Mouse (Mus musculus) myocyte (in vitro differentiated cells): ENCODE results near the gene Tomt. TPM values are rescaled to one million over a fixed set of nuclear protein-coding genes. Genes with fewer than 3 reads are reported as not detected.
A peak's percentile ranks its signal among the peaks of the same experiment; 100 is the strongest.

ENCODE experiments used
- H3K27me3 ChIP-seq: one replicate; pipeline ENCODE4 v1.6.1; 2011; ENCODE audit not compliant: control insufficient read depth, insufficient read depth, insufficient read length
- H3K36me3 ChIP-seq: one replicate; pipeline ENCODE4 v1.6.1; 2011; ENCODE audit not compliant: control insufficient read depth, insufficient read depth
- H3K4me2 ChIP-seq: one replicate; pipeline ENCODE4 v1.6.1; 2011; ENCODE audit warnings: low read depth, control low read depth
- H3K4me3 ChIP-seq: one replicate; pipeline ENCODE4 v1.5.1; 2011; ENCODE audit warnings: mild to moderate bottlenecking, control low read depth, moderate library complexity
- H3K79me2 ChIP-seq: one replicate; pipeline ENCODE4 v1.6.1; 2011; ENCODE audit not compliant: control insufficient read depth, insufficient read depth
- H3ac ChIP-seq: one replicate; pipeline ENCODE4 v1.6.1; 2011; ENCODE audit not compliant: control insufficient read depth, insufficient read length
- CEBPB ChIP-seq: IDR thresholded peaks from 2 replicates; pipeline ENCODE4 v1.6.1; 2011; ENCODE audit warnings: mild to moderate bottlenecking, moderate library complexity; ENCODE audit not compliant: poor library complexity, insufficient read depth, severe bottlenecking
- E2F4 ChIP-seq: IDR thresholded peaks from one replicate; pipeline ENCODE4 v1.6.1; 2011; ENCODE audit warnings: mild to moderate bottlenecking, control low read depth, moderate library complexity; ENCODE audit not compliant: insufficient read depth
- MAX ChIP-seq: IDR thresholded peaks from one replicate; pipeline ENCODE4 v1.6.1; 2011; ENCODE audit warnings: low read depth, mild to moderate bottlenecking, control low read depth
- MYOD1 ChIP-seq, 3 experiments: IDR thresholded peaks; one replicate each; pipeline ENCODE4 v1.6.1; 2011; ENCODE audit warnings: control low read depth in 2 of 3, low read depth in 2 of 3, mild to moderate bottlenecking in 2 of 3, moderate library complexity in 1 of 3; ENCODE audit not compliant: insufficient read length in 2 of 3, control insufficient read depth in 1 of 3
- MYOG ChIP-seq, 3 experiments: IDR thresholded peaks; one replicate each; pipeline ENCODE4 v1.6.1; 2011; ENCODE audit warnings: control low read depth in 2 of 3, low read depth in 2 of 3, mild to moderate bottlenecking in 2 of 3; ENCODE audit not compliant: insufficient read length in 2 of 3, control insufficient read depth in 1 of 3, insufficient read depth in 1 of 3
- POLR2A ChIP-seq: IDR thresholded peaks from one replicate; pipeline ENCODE4 v1.6.1; 2011; ENCODE audit warnings: low read depth, mild to moderate bottlenecking, control low read depth, moderate library complexity; ENCODE audit not compliant: insufficient read length
- POLR2AphosphoS2 ChIP-seq: IDR thresholded peaks from one replicate; pipeline ENCODE4 v1.6.1; 2011; ENCODE audit warnings: low read depth, control low read depth; ENCODE audit not compliant: insufficient read length
- REST ChIP-seq: IDR thresholded peaks from one replicate; pipeline ENCODE4 v1.6.1; 2011; ENCODE audit warnings: mild to moderate bottlenecking, control low read depth, moderate library complexity; ENCODE audit not compliant: insufficient read depth, insufficient read length
- SRF ChIP-seq: IDR thresholded peaks from one replicate; pipeline ENCODE4 v1.6.1; 2011; ENCODE audit warnings: low read depth; ENCODE audit not compliant: control insufficient read depth, insufficient read length
- TCF12 ChIP-seq: IDR thresholded peaks from one replicate; pipeline ENCODE4 v1.6.1; 2011; ENCODE audit warnings: mild to moderate bottlenecking, control low read depth; ENCODE audit not compliant: poor library complexity, insufficient read depth, severe bottlenecking
- TCF3 ChIP-seq: IDR thresholded peaks from one replicate; pipeline ENCODE4 v1.6.1; 2011; ENCODE audit warnings: low read depth, control low read depth; ENCODE audit not compliant: insufficient read length
- USF1 ChIP-seq: IDR thresholded peaks from one replicate; pipeline ENCODE4 v1.6.1; 2011; ENCODE audit warnings: low read depth, mild to moderate bottlenecking, control low read depth, moderate library complexity
- polyA plus RNA-seq: library from polyadenylated mRNA; unstranded; fragments of >200 nt; fragmentation: generic; extraction: Trizol; gene quantifications from one replicate; pipeline ENCODE4 v1.2.1, GENCODE M21; 2012; ENCODE audit warnings: missing spikeins

The Tomt gene
- polyA plus RNA-seq, 1 experiment, result 0.06 TPM

DNA sequence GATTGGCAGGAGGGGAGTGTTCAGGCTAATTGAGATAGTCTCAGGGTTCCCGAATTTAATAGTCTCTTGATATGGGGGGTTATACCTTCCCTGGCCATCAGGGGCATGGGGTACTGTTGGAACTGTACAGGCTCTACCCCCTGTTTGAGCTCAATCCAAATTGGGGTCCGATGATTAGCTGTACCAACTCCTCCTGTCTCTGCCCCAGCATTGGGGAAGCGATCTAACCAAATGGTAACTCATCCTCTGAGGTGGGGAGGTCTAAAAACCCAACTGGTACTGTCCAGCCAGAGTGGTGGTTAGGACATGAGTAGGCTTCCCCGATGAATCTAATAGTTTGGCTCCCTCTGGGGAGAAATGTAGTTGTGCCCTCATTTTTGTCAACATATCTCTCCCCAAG, 30.8 kb upstream of the Tomt start:
- TF ChIP-seq POLR2AphosphoS2 (no peak), POLR2A (no peak), SRF (no peak), TCF3 (no peak), MAX (no peak), CEBPB (no peak)
- Histone ChIP-seq H3K79me2 (peaks cover 91% of the 10 kb centered on the region), H3K4me2 (no peak overlapping the region), H3K27me3 (no peaks in the 10 kb centered on the region), H3K36me3 (no peaks in the 10 kb centered on the region), H3ac (no peak overlapping the region), H3K4me3 (no peak overlapping the region)

DNA sequence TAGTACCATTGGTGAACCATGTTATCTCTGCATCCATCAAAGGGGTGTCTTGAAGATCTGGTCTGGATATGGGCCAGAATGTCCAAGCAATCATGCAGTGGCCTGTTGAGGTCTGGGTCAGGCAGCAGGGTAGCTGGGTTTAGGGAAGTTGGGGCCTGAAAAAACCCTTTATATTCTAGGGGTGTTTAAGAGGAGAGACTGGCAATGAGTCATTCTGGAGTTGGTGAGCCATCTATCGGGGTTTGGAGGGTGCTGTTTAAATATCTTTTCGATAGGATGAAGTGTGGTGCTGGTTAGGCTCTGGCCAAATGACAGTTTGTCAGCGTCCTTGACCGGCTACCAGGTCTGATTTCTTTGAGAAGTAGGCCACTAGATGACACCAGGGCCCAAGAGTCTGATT, 29.8 kb upstream of the Tomt start:
- Histone ChIP-seq H3K79me2 (peaks cover 80% of the 10 kb centered on the region), H3K4me2 (peak overlapping the region; percentile 73), H3K27me3 (no peaks in the 10 kb centered on the region), H3ac (no peak overlapping the region), H3K4me3 (no peak overlapping the region), H3K36me3 (no peaks in the 10 kb centered on the region)
- TF ChIP-seq POLR2AphosphoS2 (no peak), SRF (no peak), MYOG (IDR thresholded peaks at IDR 0.05; ENCODE audit: control insufficient read depth in 1 of 3, insufficient read depth in 1 of 3, insufficient read length in 2 of 3, low read depth in 2 of 3) (no peak), E2F4 (no peak), REST (no peak), CEBPB (no peak), TCF12 (no peak), MAX (no peak), USF1 (no peak), TCF3 (no peak)

DNA sequence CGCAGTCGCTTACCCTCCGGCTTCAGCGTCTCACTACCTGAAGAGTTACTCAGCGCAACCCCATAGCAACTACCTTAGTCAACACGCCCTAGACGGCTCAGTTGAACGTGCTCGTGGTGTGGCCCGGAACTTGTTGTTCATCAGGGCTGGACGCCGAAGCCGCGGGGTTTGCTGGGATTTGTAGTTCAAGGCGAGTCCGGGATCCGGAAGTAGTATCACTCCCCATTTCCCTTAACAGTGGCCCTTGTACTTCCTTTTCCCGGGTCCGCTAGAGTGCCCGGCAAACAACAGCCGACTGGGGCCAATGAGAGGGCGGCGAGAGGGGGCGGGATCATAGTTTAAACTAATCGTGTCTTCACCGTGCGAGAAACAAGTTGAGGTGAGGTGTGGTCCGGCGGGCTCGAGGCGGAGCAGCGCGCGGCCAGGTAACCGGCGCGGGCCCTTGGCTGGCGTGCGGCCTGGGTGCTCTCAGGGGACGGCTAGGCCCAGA, 27.6 kb upstream of the Tomt start, which contains the start of the genes Lrrc51 and Numa1:
Gene Lrrc51 (minus strand): TSS at position 145 of the 490 bp plus-strand sequence.
Gene Numa1 (plus strand): TSS at position 361 of the 490 bp plus-strand sequence.
- no peak for TF ChIP-seq CEBPB
- peak; percentile 66 for TF ChIP-seq POLR2AphosphoS2
- peak; percentile 66 for TF ChIP-seq E2F4
- peak; percentile 64 for TF ChIP-seq POLR2A
- Histone ChIP-seq H3K27me3 (no peaks in the 10 kb centered on the region), H3K4me3 (peak within 1 kb of the TSS; percentile 76), H3ac (peak within 1 kb of the TSS; percentile 93), H3K36me3 (no peaks in the 10 kb centered on the region), H3K79me2 (peaks cover 63% of the 10 kb centered on the region), H3K4me2 (peak within 1 kb of the TSS; percentile 75)

DNA sequence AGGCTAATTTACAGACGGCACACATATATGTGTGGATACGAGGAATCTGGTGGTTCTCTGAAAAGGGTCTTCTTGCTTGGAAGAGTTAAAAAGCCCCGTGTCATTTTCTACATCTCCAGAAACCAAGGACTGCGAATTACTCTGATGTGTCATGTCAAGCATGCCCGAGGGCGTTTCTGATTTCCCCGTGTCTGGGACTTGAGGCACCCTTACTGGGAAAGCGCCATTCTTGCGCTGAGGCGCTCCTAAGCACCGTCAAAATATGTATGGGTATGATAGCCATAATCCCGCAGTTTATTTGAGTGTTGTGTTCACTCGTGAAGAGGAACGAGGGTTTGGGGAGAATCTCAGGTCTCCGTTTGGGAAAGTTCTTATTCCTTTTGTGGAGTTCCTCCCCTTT, 27.1 kb upstream of the Tomt start:
- H3K4me3 ChIP-seq, result peak overlapping the region; percentile 76
- no peaks in the 10 kb centered on the region for H3K27me3 ChIP-seq
- H3K79me2 ChIP-seq, result peaks cover 58% of the 10 kb centered on the region
- peak overlapping the region; percentile 75 for H3K4me2 ChIP-seq
- no peaks in the 10 kb centered on the region for H3K36me3 ChIP-seq
- TF ChIP-seq CEBPB (no peak), POLR2AphosphoS2 (no peak), E2F4 (no peak), TCF12 (no peak), USF1 (no peak), MYOD1 (IDR thresholded peaks at IDR 0.05; ENCODE audit: control insufficient read depth in 1 of 3, insufficient read length in 2 of 3, low read depth in 2 of 3) (no peak), TCF3 (no peak), REST (no peak), SRF (no peak), POLR2A (no peak), MAX (no peak), MYOG (IDR thresholded peaks at IDR 0.05; ENCODE audit: control insufficient read depth in 1 of 3, insufficient read depth in 1 of 3, insufficient read length in 2 of 3, low read depth in 2 of 3) (no peak)
- peak overlapping the region; percentile 93 for H3ac ChIP-seq

DNA sequence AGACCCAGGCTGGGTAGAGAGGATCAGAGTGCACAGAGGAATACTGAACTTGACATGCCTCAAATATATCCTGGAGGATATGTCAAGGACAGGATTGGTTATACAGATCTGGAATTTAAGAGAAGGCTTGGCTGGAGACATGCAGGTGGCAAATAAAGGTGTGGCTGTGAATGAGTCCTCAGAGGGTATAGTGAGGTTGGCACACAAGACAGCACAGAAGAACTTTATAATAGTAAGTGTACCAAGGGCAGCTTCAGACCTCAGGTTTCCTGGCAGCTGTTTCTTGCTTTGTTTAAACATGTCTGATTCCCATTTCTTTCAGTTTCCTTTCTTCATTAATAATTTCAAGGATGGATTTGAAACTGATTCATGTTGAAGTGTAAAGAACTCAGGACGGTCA, 26.4 kb upstream of the Tomt start:
- Histone ChIP-seq H3K4me3 (peak overlapping the region; percentile 76), H3K4me2 (peak overlapping the region; percentile 75), H3ac (no peak overlapping the region), H3K79me2 (peaks cover 51% of the 10 kb centered on the region), H3K27me3 (no peaks in the 10 kb centered on the region), H3K36me3 (no peaks in the 10 kb centered on the region)
- TF ChIP-seq POLR2AphosphoS2 (no peak), POLR2A (no peak), CEBPB (no peak)
